Mouse (Mus musculus) spleen, adult 2 months (tissue): ENCODE results near the gene Mrgprb1. TPM values are rescaled to one million over a fixed set of nuclear protein-coding genes. Genes with fewer than 3 reads are reported as not detected.
"Not testable (repeated sequence)": the region's sequence is repeated elsewhere in the genome, so short reads cannot be mapped to it uniquely, and the experiment has no call there.

Source experiments
- DNase-seq, 2 experiments: peaks; one replicate each; pipeline versions ENCODE4 v3.0.0 to v3.0.0-alpha.2; 2012 to 2021; ENCODE audit warnings: low spot score in 2 of 2, low read depth in 1 of 2
- H3K27ac ChIP-seq: fragments of 200-500 bp; 2 replicates; pipeline ENCODE4 v1.5.1; 2012; ENCODE audit warnings: low read length, inconsistent platforms; ENCODE audit not compliant: insufficient read depth
- H3K27me3 ChIP-seq: fragments of 200-500 bp; 2 replicates; pipeline ENCODE4 v1.6.1; 2012; ENCODE audit warnings: mild to moderate bottlenecking, moderate library complexity, low read length, inconsistent platforms; ENCODE audit not compliant: control insufficient read depth, insufficient read depth
- H3K36me3 ChIP-seq: fragments of 200-500 bp; 2 replicates; pipeline ENCODE4 v1.6.1; 2012; ENCODE audit warnings: mild to moderate bottlenecking, low read length, inconsistent platforms; ENCODE audit not compliant: control insufficient read depth, insufficient read depth
- H3K4me1 ChIP-seq: fragments of 200-500 bp; 2 replicates; pipeline ENCODE4 v1.6.1; 2011; ENCODE audit warnings: inconsistent platforms; ENCODE audit not compliant: control insufficient read depth, insufficient read depth, insufficient read length
- H3K4me3 ChIP-seq: fragments of 200-500 bp; 2 replicates; pipeline ENCODE4 v1.5.1; 2011; ENCODE audit warnings: mild to moderate bottlenecking, inconsistent platforms; ENCODE audit not compliant: insufficient read depth, insufficient read length; ENCODE audit errors: extremely low read depth
- CTCF ChIP-seq: fragments of 200-500 bp; IDR thresholded peaks from 2 replicates; pipeline ENCODE4 v1.5.1; 2011; ENCODE audit warnings: mild to moderate bottlenecking, inconsistent platforms; ENCODE audit not compliant: insufficient read depth, insufficient read length, insufficient replicate concordance; ENCODE audit errors: extremely low read depth
- POLR2A ChIP-seq: fragments of 200-500 bp; IDR thresholded peaks from 2 replicates; pipeline ENCODE4 v1.6.1; 2011; ENCODE audit warnings: low read depth, low read length, inconsistent platforms
- WGBS: fragments of 180-500 bp; shearing (Covaris S2); methylation state at CpG from one replicate; pipeline ENCODE4 v1.1.7; 2018; 5-methylcytosine and 5-hydroxymethylcytosine counted together
- polyA plus RNA-seq: library from polyadenylated mRNA; depleted of rRNA; stranded (reverse); fragments of >200 nt; gene quantifications from 2 replicates; pipeline ENCODE4 v1.2.3, GENCODE M21; 2012; rRNA removed

Gene Mrgprb1
- polyA plus RNA-seq, result not detected in 2 replicates

DNA sequence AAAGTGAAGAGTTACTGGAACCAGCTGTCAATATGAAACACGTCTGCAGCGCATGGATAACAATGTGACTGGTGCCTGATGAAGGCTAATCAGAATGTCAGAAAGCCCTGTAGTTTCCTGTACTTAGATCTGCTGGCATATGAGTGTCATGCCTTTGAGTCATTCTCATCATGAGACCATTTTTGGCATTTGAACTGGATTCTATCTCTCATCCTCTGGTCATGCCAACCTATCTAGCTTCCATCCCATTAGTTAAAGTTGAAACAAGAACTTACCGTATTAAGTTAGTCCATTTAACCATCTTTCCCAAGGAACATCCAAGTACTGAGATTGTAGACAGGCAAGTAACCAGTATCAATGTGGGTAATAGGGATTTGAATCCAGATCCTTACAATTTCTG, at the start of gene Mrgprb1:
Gene Mrgprb1 (minus strand): TSS at position 101 of the 400 bp plus-strand sequence.
- 89% methylated on average over 3 of the region's 3 CpGs for WGBS
- no peaks in the 10 kb centered on the region for H3K36me3 ChIP-seq
- H3K4me3 ChIP-seq, result no peak within 1 kb of the TSS
- H3K4me1 ChIP-seq, result no peaks in the 10 kb centered on the region
- no peak within 1 kb of the TSS for H3K27ac ChIP-seq
- no peak for DNase-seq
- TF ChIP-seq POLR2A (no peak), CTCF (no peak)
- H3K27me3 ChIP-seq, result no peaks in the 10 kb centered on the region

DNA sequence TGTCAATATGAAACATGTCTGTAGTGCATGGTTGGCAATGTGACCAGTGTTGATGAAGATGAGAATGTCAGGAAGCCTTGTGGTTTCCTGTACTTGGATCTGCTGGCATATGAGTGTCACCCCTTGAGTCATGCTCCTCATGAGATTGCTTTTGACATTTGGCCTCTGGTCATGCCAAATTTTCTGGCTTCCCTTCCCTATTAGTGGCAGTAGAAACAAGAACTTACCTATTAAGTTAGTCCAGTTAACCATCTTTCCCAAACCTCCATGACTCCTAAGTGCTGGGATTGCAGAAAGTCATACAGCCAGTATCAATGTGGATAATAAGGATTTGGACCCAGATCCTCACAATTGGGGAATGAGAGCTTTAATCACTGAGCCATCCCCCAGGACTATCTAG, 43.1 kb upstream of the Mrgprb1 start, which contains the start of gene Mrgprx2:
Gene Mrgprx2 (minus strand): TSS at position 101 of the 400 bp plus-strand sequence.
- TF ChIP-seq POLR2A (no peak), CTCF (no peak)
- Histone ChIP-seq H3K36me3 (no peaks in the 10 kb centered on the region), H3K4me1 (no peaks in the 10 kb centered on the region), H3K4me3 (no peak within 1 kb of the TSS), H3K27ac (no peak within 1 kb of the TSS), H3K27me3 (no peaks in the 10 kb centered on the region)
- no peak for DNase-seq

DNA sequence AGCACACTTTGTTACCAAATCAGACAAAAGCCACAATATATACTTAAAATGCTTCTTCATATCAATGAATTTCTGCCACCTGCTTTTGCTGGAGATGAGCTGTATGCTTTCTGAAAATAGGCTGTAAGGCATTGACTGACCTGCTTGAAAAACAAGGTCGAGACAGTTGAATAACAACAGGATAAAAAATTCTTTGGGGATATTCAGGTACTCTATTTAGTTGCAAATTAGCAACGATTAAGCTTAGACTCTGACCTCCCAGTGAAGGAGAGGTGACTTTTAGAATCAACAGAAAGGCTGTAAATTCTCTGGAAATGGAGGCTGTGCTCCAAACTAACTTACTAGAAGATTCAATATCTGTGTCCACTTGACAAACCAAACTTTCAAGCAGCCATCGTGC, 19.6 kb downstream of the Mrgprb1 start:
- TF ChIP-seq POLR2A (no peak), CTCF (no peak)
- 49% methylated on average over 3 of the region's 3 CpGs for WGBS
- Histone ChIP-seq H3K4me1 (no peaks in the 10 kb centered on the region), H3K36me3 (no peaks in the 10 kb centered on the region), H3K27ac (no peak overlapping the region), H3K27me3 (no peaks in the 10 kb centered on the region), H3K4me3 (no peak overlapping the region)
- DNase-seq, result no peak

- not testable (repeated sequence) for H3K36me3 ChIP-seq, H3K4me1 ChIP-seq, H3K4me3 ChIP-seq, DNase-seq, H3K27me3 ChIP-seq, H3K27ac ChIP-seq
- WGBS, result 77% methylated on average over 3 of the region's 3 CpGs
Measured at GRCm38 (mm10) chr7:48435936-48436335, 20.2 kb downstream of the Mrgprb1 start.

Other genes with a start within 250 kb of the Mrgprb1 start
- gene Mrgprb8, start 67.8 kb downstream of the Mrgprb1 start, polyA plus RNA-seq, result not detected in 2 replicates
- not detected in 2 replicates for gene Mrgprx2, start 43.0 kb upstream of the Mrgprb1 start, polyA plus RNA-seq
- gene Mrgprb2, start 101.7 kb upstream of the Mrgprb1 start, polyA plus RNA-seq, result not detected in 2 replicates
- gene Mrgprb3, start 187.5 kb upstream of the Mrgprb1 start, polyA plus RNA-seq, result not detected in 2 replicates